Mouse (Mus musculus) embryonic fibroblast, embryonic 13.5 days (primary cell): ENCODE measurements around the gene Actr1b.

Experiments
- CTCF ChIP-seq: IDR thresholded peaks from 2 replicates; pipeline ENCODE4 v1.5.1; 2011; ENCODE audit warnings: mild to moderate bottlenecking, control low read depth, low read length, moderate library complexity, borderline replicate concordance; ENCODE audit not compliant: insufficient read depth
- POLR2A ChIP-seq: IDR thresholded peaks from 2 replicates; pipeline ENCODE4 v1.6.1; 2011; ENCODE audit warnings: low read depth, mild to moderate bottlenecking, control low read depth, low read length, moderate library complexity

DNA sequence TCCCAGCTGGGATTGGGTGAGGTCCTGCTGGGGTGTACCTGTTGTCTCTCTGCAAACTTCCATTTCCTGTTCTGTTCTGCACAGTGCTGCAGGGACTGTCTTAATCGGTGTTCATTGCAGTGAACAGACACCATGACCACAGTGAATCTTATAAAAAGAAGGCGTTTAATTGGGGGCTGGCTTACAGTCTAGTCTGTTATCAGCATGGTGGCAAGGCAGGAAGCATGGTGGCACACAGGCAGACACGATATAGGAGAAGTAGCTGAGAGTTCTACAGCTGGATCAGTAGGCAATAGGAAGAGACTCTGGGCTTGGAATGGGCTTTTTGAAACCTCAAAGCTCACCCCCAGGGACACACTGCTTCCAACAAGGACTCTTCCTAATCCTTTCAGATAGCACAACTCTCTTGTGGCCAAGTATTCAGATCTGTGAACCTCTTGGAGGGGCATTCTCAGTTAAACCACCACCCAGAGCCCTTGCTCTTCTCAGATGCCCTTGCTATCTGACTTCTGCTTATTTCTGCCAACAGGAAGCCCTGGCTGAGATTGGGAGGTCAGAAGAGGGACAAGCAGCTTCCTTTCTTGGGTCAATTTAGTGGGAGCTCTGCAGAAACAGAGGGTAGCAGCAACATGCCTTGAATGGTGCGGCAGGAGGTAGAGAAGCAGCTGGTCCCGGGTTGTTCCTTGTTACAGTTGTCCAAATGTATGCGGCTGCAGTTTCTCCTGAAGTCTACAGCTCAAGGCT lies 39.9 kb upstream of the Actr1b start:
- no peak for TF ChIP-seq CTCF
- TF ChIP-seq POLR2A: no peak
